Mouse (Mus musculus) gastrocnemius, adult 8-10 months (tissue): ENCODE results near the gene Vnn1. TPM values are rescaled to one million over a fixed set of nuclear protein-coding genes. Genes with fewer than 3 reads are reported as not detected.

Experiments used
- DNase-seq, 2 experiments: peaks; one replicate each; pipeline ENCODE4 v3.0.0; 2022; ENCODE audit warnings: low spot score in 2 of 2
- total RNA-seq, 4 experiments: library from RNA; stranded (reverse); gene quantifications; 2 replicates each; pipeline ENCODE4 v1.2.4; 2022

The Vnn1 gene
- total RNA-seq, result under 1 TPM in 2 of 4 experiments, not detected in 2; 0.13 to 0.35 TPM

DNA sequence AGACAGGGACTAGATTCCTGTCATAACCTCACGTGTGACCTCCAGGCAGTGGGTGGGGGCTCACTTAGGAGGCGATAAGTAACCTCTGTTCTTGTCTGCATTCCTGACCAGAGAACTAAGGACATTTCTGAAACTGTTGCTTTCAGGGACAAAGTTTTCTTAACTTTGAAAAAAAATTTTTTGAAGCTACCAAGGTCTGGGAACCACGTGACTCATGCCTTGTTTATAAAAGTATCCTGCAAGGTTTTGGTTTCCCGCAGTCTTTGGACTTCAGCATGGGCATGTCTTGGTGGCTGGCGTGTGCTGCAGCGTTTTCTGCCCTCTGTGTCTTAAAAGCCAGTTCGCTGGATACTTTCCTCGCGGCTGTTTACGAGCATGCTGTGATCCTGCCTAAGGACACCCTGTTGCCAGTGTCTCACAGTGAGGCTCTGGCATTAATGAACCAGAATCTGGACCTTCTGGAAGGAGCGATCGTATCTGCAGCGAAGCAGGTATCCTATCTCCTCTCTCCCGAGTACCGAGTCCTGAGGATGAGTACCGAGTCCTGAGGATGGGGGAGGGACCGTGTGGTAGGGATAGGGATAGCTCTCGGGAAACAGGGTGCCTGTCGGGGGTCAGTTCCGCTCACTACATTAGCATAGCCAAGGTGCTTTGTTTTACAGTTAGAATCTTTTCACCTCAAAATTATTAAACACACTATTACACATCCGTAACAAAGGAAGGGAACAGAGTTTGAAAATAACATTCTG lies at the start of gene Vnn1:
Gene Vnn1 (plus strand): TSS at position 88 of the 749 bp plus-strand sequence.
- DNase-seq, result no peak

DNA sequence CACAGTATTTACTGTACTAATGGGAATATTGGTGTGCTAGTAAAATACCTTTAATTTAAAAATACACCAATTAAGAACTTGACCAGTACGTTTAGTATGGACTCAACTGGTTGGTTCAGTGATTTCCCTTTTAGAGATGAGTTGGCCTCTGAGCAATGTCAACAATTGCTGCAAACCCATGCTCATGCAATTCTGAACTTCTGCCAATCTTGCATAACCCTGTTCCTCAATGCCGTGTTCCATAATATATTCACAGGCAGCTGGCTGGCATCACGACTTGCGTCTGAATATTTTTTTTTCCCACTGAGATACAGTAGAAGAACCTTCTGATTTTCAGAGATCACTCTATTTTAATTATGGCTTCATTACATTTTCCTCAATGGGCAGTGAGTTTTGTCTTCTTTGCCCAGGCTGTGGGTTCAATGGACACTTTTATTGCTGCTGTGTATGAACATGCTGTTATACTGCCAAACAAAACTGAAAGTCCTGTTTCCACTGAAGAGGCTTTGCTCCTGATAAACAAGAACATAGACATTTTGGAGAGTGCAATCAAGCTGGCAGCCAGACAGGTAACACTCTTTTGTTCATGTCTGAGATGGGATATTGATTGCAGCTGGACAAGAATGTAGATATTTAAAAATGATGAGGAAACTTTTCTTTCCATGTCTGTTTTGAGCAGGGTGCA lies 43.1 kb upstream of the Vnn1 start, which contains the start of gene Vnn3:
Gene Vnn3 (plus strand): TSS at position 235 of the 685 bp plus-strand sequence.
- DNase-seq, result no peak

DNA sequence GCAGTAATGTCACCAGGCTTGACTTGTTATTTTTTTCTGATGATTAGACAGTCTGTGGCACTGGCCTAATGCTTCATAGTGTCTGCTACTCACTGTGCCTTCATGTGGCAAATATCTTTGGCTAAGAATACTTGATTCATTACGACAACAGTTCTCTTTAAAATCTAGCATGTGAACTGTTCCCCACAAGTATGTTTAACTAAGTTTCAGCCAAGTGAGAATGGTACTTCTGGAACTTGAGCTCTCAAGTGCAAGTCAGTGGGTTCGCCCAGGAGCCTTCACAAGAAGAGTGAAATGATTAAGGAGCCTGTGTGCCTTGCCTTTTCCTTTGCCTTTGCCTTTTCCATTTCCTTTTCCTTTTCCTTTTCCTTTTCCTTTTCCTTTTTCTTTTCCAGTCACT lies 42.4 kb upstream of the Vnn1 start:
- no peak for DNase-seq

DNA sequence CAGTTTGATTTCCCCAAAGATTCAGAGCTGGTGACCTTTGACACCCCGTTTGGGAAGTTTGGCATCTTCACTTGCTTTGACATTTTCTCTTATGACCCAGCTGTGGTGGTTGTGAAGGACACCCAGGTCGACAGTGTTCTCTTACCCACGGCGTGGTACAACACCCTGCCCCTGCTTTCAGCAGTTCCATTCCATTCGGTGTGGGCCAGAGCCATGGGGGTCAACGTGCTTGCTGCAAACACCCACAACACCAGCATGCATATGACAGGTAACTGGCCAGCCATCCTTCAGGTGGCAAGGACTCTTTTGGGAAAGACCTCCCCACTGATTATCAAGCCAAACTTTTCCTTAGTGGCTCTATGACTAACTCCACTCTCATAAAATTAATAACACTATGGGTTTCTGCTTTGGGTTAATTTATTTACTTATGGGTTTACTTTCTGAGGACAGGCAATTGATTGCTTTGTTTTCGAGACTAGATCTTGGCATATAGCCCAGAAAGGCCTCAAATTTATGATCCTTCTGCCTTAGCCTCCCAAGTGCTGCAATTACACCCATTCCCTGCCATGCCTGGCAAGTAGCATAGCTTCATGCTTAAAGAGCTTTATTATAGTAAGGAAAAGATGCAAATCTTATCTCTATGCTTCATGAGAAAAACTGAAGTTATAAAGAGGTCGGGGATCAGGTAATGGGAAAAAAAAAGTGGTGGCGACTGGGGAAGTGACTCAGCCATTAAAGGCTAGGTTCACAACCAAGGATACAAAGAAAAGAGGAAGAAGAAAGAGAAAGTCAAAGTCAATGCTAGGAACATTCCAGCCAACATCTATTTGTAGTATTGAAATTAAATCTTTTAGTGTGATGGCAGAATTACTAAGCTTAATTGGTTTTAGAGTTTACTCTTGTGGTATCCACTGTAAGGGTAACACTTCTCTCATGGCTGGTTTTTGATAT lies 29.9 kb upstream of the Vnn1 start:
- no peak for DNase-seq

DNA sequence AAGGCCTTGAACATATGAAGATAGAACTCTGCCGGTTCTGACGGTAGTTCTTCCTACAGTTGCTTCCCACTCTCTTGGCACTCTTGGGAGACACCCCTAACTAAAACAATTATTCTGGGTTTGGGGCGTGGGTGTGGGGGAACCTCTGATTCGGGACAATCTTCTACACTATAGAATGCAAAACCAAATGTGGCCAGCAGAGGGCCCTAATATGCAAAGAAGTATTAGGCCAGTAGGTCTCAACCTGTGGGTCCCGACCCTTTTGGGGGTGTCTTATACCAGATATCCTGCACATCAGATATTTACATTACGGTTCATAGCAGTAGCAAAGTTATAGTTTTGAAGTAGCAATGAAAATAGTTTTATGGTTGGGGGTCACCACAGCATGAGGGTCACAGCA lies 13.8 kb upstream of the Vnn1 start:
- no peak for DNase-seq

DNA sequence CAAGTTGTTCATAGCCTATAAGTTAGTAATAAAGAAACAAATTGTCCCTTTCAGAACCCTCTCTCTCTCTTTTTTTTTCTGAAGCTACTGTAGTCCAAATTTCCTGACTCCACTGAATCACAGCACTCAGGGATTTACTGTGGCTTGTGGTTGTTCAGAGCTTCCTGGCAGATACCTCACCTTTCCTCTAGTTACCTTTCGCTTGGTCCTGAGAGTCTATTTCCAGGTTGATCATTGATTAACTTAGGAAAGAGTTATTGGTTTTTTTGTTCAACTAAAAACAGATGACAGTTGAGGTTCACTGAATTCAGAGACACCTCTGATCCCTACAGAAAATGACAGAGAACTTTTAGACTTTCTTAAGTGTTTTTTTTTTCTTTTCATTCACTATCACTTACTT lies 9.6 kb upstream of the Vnn1 start:
- DNase-seq, result no peak

DNA sequence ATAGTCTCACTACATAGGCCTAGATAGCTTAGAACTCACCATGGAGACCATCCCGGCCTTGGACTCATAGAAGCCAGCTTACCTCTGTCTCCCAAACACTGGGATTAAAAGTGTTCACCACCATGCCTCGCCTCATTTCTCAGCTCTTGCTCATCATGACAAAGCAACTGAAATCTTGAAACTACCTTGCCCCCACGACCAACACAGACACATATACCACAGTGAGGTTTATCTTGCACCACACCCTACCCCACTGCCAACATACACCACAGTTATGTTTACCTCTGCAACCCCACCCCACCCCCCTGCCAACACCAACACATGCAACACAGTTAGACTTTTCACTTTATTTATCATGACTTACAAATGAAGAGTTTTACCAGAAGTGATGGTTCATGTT lies 8.4 kb upstream of the Vnn1 start:
- no peak for DNase-seq

GRCm38 (mm10) chr10:23892987-23893386 lies 1.5 kb upstream of the Vnn1 start:
- DNase-seq, result no peak

DNA sequence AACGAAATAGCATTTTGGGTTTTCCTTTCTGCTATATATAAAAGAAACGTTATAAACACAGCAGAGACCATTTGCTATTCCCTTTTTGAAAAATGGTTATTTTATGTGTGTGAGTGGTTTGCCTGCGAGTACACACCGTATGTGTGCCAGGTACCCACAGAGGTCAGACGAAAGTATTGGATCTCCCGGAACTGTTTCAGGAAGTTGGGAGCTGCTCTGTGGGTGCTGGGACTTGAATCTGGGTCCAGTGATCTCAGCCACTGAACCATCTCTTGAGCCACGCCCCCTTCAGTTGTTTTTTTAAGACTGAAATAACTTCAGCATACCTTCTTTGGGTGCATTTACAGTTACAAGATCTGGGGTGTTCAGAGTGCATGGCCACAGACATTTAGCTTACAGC lies 888 bp downstream of the Vnn1 start:
- DNase-seq, result no peak

DNA sequence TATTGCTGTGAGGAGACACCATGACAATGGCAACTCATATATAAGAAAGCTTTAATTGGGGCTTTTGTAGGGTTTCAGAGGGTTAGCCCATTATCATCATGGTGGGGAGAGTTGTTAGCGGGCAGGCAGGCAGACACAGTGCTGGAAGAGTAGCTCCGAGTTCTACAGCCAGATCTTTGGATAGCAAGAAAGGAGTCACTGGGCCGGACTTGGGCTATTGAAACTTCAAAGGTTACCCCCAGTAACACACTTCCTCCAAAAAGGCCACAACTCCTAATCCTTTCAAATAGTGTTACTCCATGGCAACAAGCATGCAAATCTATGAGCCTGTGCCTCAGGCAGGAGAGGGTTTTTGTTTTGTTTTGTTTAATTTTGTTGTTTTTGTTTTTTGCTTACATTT lies 6.6 kb downstream of the Vnn1 start:
- DNase-seq, result no peak

GRCm38 (mm10) chr10:23905661-23906060 lies 11.2 kb downstream of the Vnn1 start:
- DNase-seq, result no peak

DNA sequence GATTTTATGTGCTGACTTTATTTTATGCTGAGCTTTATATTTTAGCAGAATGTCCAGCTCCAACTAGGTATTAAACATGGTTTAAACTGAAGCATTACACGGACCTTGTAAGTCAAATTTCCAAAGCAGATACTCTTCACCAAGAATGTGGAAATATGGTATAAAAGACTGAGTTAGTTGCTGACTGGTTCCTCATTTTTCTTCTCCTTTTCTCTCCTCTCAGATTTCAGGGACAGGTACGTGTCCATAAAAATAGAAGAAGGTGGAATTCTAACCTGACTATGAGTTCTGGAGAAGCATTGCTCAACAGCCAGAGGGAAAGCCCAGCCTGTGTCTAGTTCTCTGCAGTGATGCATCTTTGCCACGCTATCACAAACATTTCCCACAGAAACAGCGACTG lies 25.6 kb downstream of the Vnn1 start, which contains the start of gene Taar1:
Gene Taar1 (plus strand): TSS at position 301 of the 400 bp plus-strand sequence.
- no peak for DNase-seq

- DNase-seq, result no peak
Measured at GRCm38 (mm10) chr10:23922468-23922867, 28.0 kb downstream of the Vnn1 start.

DNA sequence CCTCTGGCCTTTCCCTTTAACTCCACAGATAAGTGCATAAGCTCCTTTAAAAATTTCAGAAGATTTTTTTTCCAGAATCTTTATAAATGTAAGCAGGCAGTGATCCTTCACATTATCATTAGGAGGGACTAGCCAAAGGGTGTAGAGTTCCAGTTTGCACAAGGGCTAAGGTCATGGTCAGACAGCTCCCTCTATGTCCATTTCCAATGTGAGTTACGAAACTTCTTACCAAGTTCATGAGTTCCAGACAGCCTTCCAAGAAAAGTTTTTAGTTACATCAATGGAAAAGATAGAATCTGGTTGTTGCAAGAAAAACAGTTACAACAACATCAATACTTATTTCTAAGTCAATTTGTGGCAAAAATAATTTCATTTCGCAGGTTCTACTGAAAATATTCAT lies 29.5 kb downstream of the Vnn1 start:
- no peak for DNase-seq

DNA sequence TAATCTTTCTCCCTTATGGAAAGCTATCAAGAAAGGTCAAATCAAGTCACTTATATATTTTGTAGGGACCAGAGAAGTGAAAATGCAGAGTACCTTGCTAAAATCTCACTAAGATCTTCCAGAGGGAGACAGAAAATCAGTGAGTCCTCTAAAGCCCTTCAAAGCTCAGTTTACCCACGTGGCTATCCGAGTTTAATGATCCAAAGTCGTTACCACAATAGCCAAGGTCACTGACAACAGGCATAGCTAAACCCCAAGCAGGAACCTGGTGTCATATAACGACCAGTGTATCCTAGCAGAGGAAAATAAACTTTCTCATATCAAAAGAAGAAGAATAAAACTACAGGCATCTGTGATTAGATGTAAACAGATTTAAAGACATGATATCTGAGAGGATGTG lies 43.1 kb downstream of the Vnn1 start:
- no peak for DNase-seq

GRCm38 (mm10) chr10:23938312-23938711 lies 43.8 kb downstream of the Vnn1 start, which contains the start of gene Taar2:
Taar2 (plus strand) TSS chr10:23938572.
- no peak for DNase-seq

- DNase-seq, result no peak
Measured at GRCm38 (mm10) chr10:23942465-23942864, 48.0 kb downstream of the Vnn1 start.

DNA sequence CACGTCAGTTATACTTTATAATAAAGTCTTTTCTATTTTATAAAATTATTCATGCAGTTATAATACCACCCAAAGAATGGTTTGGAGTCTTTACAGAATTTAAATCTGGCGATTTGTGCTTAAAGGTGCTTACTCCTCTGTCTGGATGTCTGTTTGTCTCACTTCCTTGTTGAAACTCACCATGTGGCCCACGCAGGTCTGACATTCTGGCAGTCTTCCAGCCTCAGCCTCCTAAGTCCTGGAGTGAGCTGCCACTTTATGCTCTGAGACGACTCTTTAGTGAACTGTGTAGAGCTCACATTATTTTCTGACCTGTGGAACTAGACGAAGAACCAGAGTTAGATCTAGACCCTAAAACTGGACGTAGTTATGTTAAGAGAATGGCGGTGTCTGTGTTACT lies 53.5 kb downstream of the Vnn1 start:
- no peak for DNase-seq

GRCm38 (mm10) chr10:23949508-23950005 lies 55.1 kb downstream of the Vnn1 start, which contains the start of gene Taar3:
Taar3 (plus strand) TSS chr10:23949558.
- no peak for DNase-seq

DNA sequence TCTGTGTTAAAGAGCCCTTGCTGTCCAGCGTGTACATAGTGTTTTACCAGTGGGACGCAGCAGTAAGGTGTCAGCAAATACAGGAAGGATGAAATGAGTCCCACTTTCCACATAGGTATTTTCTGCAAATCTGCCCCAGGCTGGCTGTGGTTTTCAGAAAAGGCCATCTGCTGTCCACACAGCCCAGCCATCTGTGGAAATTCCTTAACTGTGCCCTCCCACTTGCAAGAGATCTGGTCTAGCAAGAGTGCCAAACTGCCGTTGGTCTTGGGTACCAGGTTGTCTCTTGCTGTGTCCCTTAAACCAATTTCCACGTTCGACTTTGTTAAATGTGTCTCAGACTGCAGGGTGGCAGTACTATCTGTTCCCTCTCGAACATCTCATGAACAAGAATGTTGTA lies 57.2 kb downstream of the Vnn1 start:
- no peak for DNase-seq
